Mouse (Mus musculus) limb, embryonic 13.5 days (tissue): ENCODE data around the gene Kif18b. TPM values are rescaled to one million over a fixed set of nuclear protein-coding genes. Genes with fewer than 3 reads are reported as not detected.
A peak's percentile ranks its signal among the peaks of the same experiment; 100 is the strongest.

Source experiments
- ATAC-seq: fragments of 200-750 bp; cut with Nextera tagmentation; 2 replicates; pipeline ENCODE4 v1.8.0; 2017; ENCODE audit warnings: low read depth, moderate number of reproducible peaks, moderate TSS enrichment; ENCODE audit not compliant: low FRiP score
- H3K27ac ChIP-seq: fragments of 300-500 bp; sonication (generic); 2 replicates; pipeline ENCODE4 v1.5.1; 2015; ENCODE audit warnings: inconsistent platforms, mild to moderate bottlenecking, moderate library complexity
- H3K27me3 ChIP-seq: fragments of 300-500 bp; sonication (generic); 2 replicates; pipeline ENCODE4 v1.6.1; 2015; ENCODE audit warnings: mild to moderate bottlenecking, inconsistent platforms
- H3K36me3 ChIP-seq: fragments of 300-500 bp; sonication (generic); 2 replicates; pipeline ENCODE4 v1.6.1; 2015; ENCODE audit warnings: inconsistent platforms, mild to moderate bottlenecking, moderate library complexity
- H3K4me1 ChIP-seq: fragments of 300-500 bp; sonication (generic); 2 replicates; pipeline ENCODE4 v1.6.1; 2015; ENCODE audit warnings: inconsistent platforms
- H3K4me2 ChIP-seq: fragments of 300-500 bp; sonication (generic); replicated peaks from 2 replicates; pipeline ENCODE4 v1.6.1; 2015; ENCODE audit warnings: inconsistent platforms, mild to moderate bottlenecking, moderate library complexity
- H3K4me3 ChIP-seq: fragments of 300-500 bp; sonication (generic); 2 replicates; pipeline ENCODE4 v1.5.1; 2015; ENCODE audit warnings: moderate library complexity, mild to moderate bottlenecking, inconsistent platforms
- H3K9ac ChIP-seq: fragments of 300-500 bp; sonication (generic); 2 replicates; pipeline ENCODE4 v1.6.1; 2015; ENCODE audit warnings: mild to moderate bottlenecking, inconsistent platforms
- H3K9me3 ChIP-seq: fragments of 300-500 bp; sonication (generic); 2 replicates; pipeline ENCODE4 v1.6.1; 2016; ENCODE audit warnings: inconsistent platforms
- WGBS: fragments of 180-500 bp; shearing (Covaris S2); methylation state at CpG from one replicate; pipeline ENCODE4 v1.1.7; 2015; 5-methylcytosine and 5-hydroxymethylcytosine counted together
- polyA plus RNA-seq: library from polyadenylated mRNA; unstranded; fragments of >200 nt; fragmentation: Nextera tagmentation; extraction: Ambion mirVana; gene quantifications from 2 replicates; pipeline ENCODE4 v1.2.1, GENCODE M21; 2015

Gene Kif18b
- polyA plus RNA-seq, 1 experiment from 2014 or later: 10.8 TPM

GRCm38 (mm10) chr11:102859933-102860332 lies 65.0 kb downstream of the Kif18b start:
- H3K27ac ChIP-seq: no peak overlapping the region
- 92% methylated on average over 8 of the region's 8 CpGs for WGBS
- ATAC-seq: no peak
- H3K27me3 ChIP-seq: no peaks in the 10 kb centered on the region
- no peaks in the 10 kb centered on the region for H3K9me3 ChIP-seq
- no peak overlapping the region for H3K4me2 ChIP-seq
- peaks cover 92% of the 10 kb centered on the region for H3K36me3 ChIP-seq
- H3K9ac ChIP-seq: no peak overlapping the region
- H3K4me1 ChIP-seq: peaks cover 19% of the 10 kb centered on the region
- H3K4me3 ChIP-seq: no peak overlapping the region

DNA sequence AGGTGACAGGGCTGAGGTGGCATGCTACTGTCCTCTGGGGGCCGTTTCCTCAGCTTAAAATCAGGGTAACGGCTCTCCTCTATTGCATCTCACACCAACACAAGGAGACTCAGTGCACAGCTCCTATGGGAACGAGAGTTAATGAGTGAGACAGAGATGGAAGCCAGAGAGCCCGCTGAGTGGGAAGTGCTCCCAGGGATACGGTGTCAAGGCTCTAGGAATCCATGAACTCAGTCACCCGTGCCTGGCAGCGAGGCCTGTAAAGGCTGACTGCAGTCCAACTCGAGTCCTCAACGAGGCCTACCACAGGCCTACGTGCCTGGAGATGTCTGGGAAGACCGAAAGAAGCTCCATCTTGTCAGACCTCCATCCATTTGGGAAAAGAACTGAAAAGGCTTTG lies 66.0 kb downstream of the Kif18b start:
- Histone ChIP-seq H3K9me3 (no peaks in the 10 kb centered on the region), H3K27me3 (no peaks in the 10 kb centered on the region), H3K36me3 (peaks cover 96% of the 10 kb centered on the region), H3K27ac (no peak overlapping the region), H3K4me2 (no peak overlapping the region), H3K4me1 (peaks cover 19% of the 10 kb centered on the region), H3K4me3 (no peak overlapping the region), H3K9ac (no peak overlapping the region)
- WGBS: 93% methylated on average over 11 of the region's 11 CpGs
- no peak for ATAC-seq

DNA sequence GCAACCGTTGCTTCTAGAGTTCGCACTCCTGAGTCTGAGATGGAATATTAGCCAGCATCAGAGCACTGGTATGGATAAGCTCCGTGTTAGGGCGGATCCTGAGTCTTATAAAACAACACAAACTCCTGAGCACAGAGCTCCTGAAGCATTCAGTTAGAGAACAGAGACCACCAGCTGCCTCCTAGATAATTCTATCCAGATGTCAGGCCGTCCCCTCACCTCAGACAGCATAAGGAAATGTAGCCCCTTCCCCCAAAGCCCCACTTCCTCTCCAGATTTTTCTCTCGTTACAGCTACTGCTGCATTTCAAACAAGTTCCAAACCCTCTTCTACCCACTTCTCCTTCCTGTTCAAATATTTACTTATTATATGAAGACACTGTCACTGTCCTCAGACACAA lies 69.0 kb downstream of the Kif18b start:
- Histone ChIP-seq H3K4me2 (peak overlapping the region; percentile 23; the same call in 1 of the 2 replicates), H3K9me3 (no peaks in the 10 kb centered on the region), H3K27ac (peak overlapping the region; percentile 15; the same call in 1 of the 2 replicates), H3K27me3 (no peaks in the 10 kb centered on the region), H3K4me1 (peaks cover 19% of the 10 kb centered on the region), H3K9ac (0 out of 2 replicates have a peak overlapping the region, but pooled peaks have one; percentile 13), H3K36me3 (peaks cover 95% of the 10 kb centered on the region), H3K4me3 (no peak overlapping the region)
- ATAC-seq: peak; percentile 36; the same call in 1 of the 2 replicates
- 22% methylated on average over 6 of the region's 6 CpGs for WGBS

Other genes with a start within 250 kb of the Kif18b start
- gene Ccdc43, start 227.3 kb downstream of the Kif18b start, polyA plus RNA-seq: 45.8 and 46.1 TPM in 2 replicates
- 14.7 and 15.8 TPM in 2 replicates for gene Adam11, start 163.7 kb downstream of the Kif18b start, polyA plus RNA-seq
- 75.6 and 78.1 TPM in 2 replicates for gene Gjc1, start 105.4 kb downstream of the Kif18b start, polyA plus RNA-seq
- gene Higd1b, start 89.3 kb downstream of the Kif18b start, polyA plus RNA-seq: not detected in 2 replicates
- 193 and 199 TPM in 2 replicates for gene Eftud2, start 44.1 kb downstream of the Kif18b start, polyA plus RNA-seq
- 0.93 and 1.0 TPM in 2 replicates for gene Ccdc103, start 43.9 kb downstream of the Kif18b start, polyA plus RNA-seq
- gene Fam187a, start 40.0 kb downstream of the Kif18b start, polyA plus RNA-seq: not detected in 2 replicates
- 0.37 and 0.48 TPM in 2 replicates for gene Gfap, start 24.2 kb downstream of the Kif18b start, polyA plus RNA-seq
- gene C1ql1, start 21.6 kb upstream of the Kif18b start, polyA plus RNA-seq: 1.4 and 1.7 TPM in 2 replicates
- 49.6 and 53.2 TPM in 2 replicates for gene Nmt1, start 103.1 kb upstream of the Kif18b start, polyA plus RNA-seq
- gene Dcakd, start 103.2 kb upstream of the Kif18b start, polyA plus RNA-seq: 197 and 201 TPM in 2 replicates
- 4.8 and 5.1 TPM in 2 replicates for gene Plcd3, start 176.5 kb upstream of the Kif18b start, polyA plus RNA-seq
- 14.4 and 17.2 TPM in 2 replicates for gene Acbd4, start 176.6 kb upstream of the Kif18b start, polyA plus RNA-seq
- 5.1 and 5.6 TPM in 2 replicates for gene Hexim1, start 191.1 kb upstream of the Kif18b start, polyA plus RNA-seq
- 12.8 and 13.8 TPM in 2 replicates for gene Hexim2, start 207.3 kb upstream of the Kif18b start, polyA plus RNA-seq
- gene Fmnl1, start 246.0 kb upstream of the Kif18b start, polyA plus RNA-seq: 1.1 and 1.2 TPM in 2 replicates